Mouse (Mus musculus): Measurements from ENCODE around the gene Srebf1. TPM values are rescaled to one million over a fixed set of nuclear protein-coding genes. Genes with fewer than 3 reads are reported as not detected.

The Srebf1 gene
- polyA plus RNA-seq, 1 experiment: 56.7 TPM

- no peak overlapping the region for H3K4me3 ChIP-seq (ENCODE audit: insufficient read depth, low read length)
- no peak for TF ChIP-seq POLR2A (IDR thresholded peaks at IDR 0.05; ENCODE audit: extremely low read depth, insufficient read depth, low read length)
- no peak for TF ChIP-seq CTCF (IDR thresholded peaks at IDR 0.05; ENCODE audit: extremely low read depth, insufficient read depth, low read length)
- no peak overlapping the region for H3K27ac ChIP-seq (ENCODE audit: insufficient read depth, low read length)
- peaks cover 4% of the 10 kb centered on the region for H3K4me1 ChIP-seq (ENCODE audit: control insufficient read depth, insufficient read depth, low read length)
These were observed 22.2 kb upstream of the Srebf1 start for GRCm38 (mm10) chr11:60244503-60245143.

DNA sequence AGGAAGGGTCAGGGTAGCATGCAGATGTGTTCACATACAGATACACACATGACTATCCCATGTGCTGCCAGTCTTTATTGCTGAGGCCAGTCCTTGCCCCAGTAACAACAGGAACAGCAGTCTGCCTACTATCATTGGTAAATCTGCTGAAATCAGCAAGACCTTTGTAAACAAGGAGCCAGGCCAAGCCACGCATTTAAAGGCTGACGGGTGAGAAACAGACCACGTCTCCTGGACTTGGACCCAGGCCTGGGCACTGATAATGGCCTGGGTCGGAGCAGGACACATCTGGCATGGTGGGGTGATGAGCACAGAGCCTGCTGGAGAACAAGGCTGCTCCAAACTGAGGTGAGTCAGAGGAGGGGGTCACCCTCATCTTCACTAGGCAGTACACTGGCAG, 18.1 kb upstream of the Srebf1 start:
- no peaks in the 10 kb centered on the region for H3K4me1 ChIP-seq (ENCODE audit: control insufficient read depth, insufficient read depth, low read length)
- no peak overlapping the region for H3K27ac ChIP-seq (ENCODE audit: insufficient read depth, low read length)
- TF ChIP-seq POLR2A (IDR thresholded peaks at IDR 0.05; ENCODE audit: extremely low read depth, insufficient read depth, low read length): no peak
- H3K4me3 ChIP-seq (ENCODE audit: insufficient read depth, low read length): no peak overlapping the region

GRCm38 (mm10) chr11:60235351-60235750, 13.0 kb upstream of the Srebf1 start:
- H3K4me1 ChIP-seq (ENCODE audit: control insufficient read depth, insufficient read depth, low read length): peaks cover 4% of the 10 kb centered on the region; the same call in 1 of the 2 replicates
- no peak overlapping the region for H3K4me3 ChIP-seq (ENCODE audit: insufficient read depth, low read length)
- no peak for TF ChIP-seq CTCF (IDR thresholded peaks at IDR 0.05; ENCODE audit: extremely low read depth, insufficient read depth, low read length)
- no peak for TF ChIP-seq POLR2A (IDR thresholded peaks at IDR 0.05; ENCODE audit: extremely low read depth, insufficient read depth, low read length)
- no peak overlapping the region for H3K27ac ChIP-seq (ENCODE audit: insufficient read depth, low read length)

- peaks cover 4% of the 10 kb centered on the region; the same call in 1 of the 2 replicates for H3K4me1 ChIP-seq (ENCODE audit: control insufficient read depth, insufficient read depth, low read length)
- H3K4me3 ChIP-seq (ENCODE audit: insufficient read depth, low read length): no peak overlapping the region
- H3K27ac ChIP-seq (ENCODE audit: insufficient read depth, low read length): no peak overlapping the region
- TF ChIP-seq POLR2A (IDR thresholded peaks at IDR 0.05; ENCODE audit: extremely low read depth, insufficient read depth, low read length): no peak
These were observed 10.9 kb upstream of the Srebf1 start for GRCm38 (mm10) chr11:60233235-60233634.

- TF ChIP-seq POLR2A (IDR thresholded peaks at IDR 0.05; ENCODE audit: extremely low read depth, insufficient read depth, low read length): no peak
- TF ChIP-seq CTCF (IDR thresholded peaks at IDR 0.05; ENCODE audit: extremely low read depth, insufficient read depth, low read length): no peak
- no peak overlapping the region for H3K27ac ChIP-seq (ENCODE audit: insufficient read depth, low read length)
- peaks cover 4% of the 10 kb centered on the region; the same call in 1 of the 2 replicates for H3K4me1 ChIP-seq (ENCODE audit: control insufficient read depth, insufficient read depth, low read length)
- H3K4me3 ChIP-seq (ENCODE audit: insufficient read depth, low read length): no peak overlapping the region
These were observed 10.2 kb upstream of the Srebf1 start for GRCm38 (mm10) chr11:60232441-60233058.

- Histone ChIP-seq H3K4me1 (ENCODE audit: control insufficient read depth, insufficient read depth, low read length) (peaks cover 4% of the 10 kb centered on the region; the same call in 1 of the 2 replicates), H3K27ac (ENCODE audit: insufficient read depth, low read length) (no peak overlapping the region), H3K4me3 (ENCODE audit: insufficient read depth, low read length) (no peak overlapping the region)
- no peak for TF ChIP-seq CTCF (IDR thresholded peaks at IDR 0.05; ENCODE audit: extremely low read depth, insufficient read depth, low read length)
- TF ChIP-seq POLR2A (IDR thresholded peaks at IDR 0.05; ENCODE audit: extremely low read depth, insufficient read depth, low read length): no peak
These were observed 9.6 kb upstream of the Srebf1 start for GRCm38 (mm10) chr11:60231951-60232350.

- Histone ChIP-seq H3K4me3 (ENCODE audit: insufficient read depth, low read length) (no peak overlapping the region), H3K27ac (ENCODE audit: insufficient read depth, low read length) (no peak overlapping the region), H3K4me1 (ENCODE audit: control insufficient read depth, insufficient read depth, low read length) (peaks cover 4% of the 10 kb centered on the region; the same call in 1 of the 2 replicates)
- TF ChIP-seq CTCF (IDR thresholded peaks at IDR 0.05; ENCODE audit: extremely low read depth, insufficient read depth, low read length) (no peak), POLR2A (IDR thresholded peaks at IDR 0.05; ENCODE audit: extremely low read depth, insufficient read depth, low read length) (no peak)
These were observed 8.9 kb upstream of the Srebf1 start for GRCm38 (mm10) chr11:60231326-60231725.

- Histone ChIP-seq H3K27ac (ENCODE audit: insufficient read depth, low read length) (no peak overlapping the region), H3K4me1 (ENCODE audit: control insufficient read depth, insufficient read depth, low read length) (peaks cover 4% of the 10 kb centered on the region; the same call in 1 of the 2 replicates), H3K4me3 (ENCODE audit: insufficient read depth, low read length) (no peak overlapping the region)
- TF ChIP-seq POLR2A (IDR thresholded peaks at IDR 0.05; ENCODE audit: extremely low read depth, insufficient read depth, low read length) (no peak), CTCF (IDR thresholded peaks at IDR 0.05; ENCODE audit: extremely low read depth, insufficient read depth, low read length) (no peak)
These were observed 8.1 kb upstream of the Srebf1 start for GRCm38 (mm10) chr11:60230512-60230911.

- H3K27ac ChIP-seq (ENCODE audit: insufficient read depth, low read length): no peak overlapping the region
- no peak overlapping the region for H3K4me3 ChIP-seq (ENCODE audit: insufficient read depth, low read length)
- TF ChIP-seq POLR2A (IDR thresholded peaks at IDR 0.05; ENCODE audit: extremely low read depth, insufficient read depth, low read length) (no peak), CTCF (IDR thresholded peaks at IDR 0.05; ENCODE audit: extremely low read depth, insufficient read depth, low read length) (no peak)
- H3K4me1 ChIP-seq (ENCODE audit: control insufficient read depth, insufficient read depth, low read length): peaks cover 4% of the 10 kb centered on the region; the same call in 1 of the 2 replicates
These were observed 7.4 kb upstream of the Srebf1 start for GRCm38 (mm10) chr11:60229821-60230220.

DNA sequence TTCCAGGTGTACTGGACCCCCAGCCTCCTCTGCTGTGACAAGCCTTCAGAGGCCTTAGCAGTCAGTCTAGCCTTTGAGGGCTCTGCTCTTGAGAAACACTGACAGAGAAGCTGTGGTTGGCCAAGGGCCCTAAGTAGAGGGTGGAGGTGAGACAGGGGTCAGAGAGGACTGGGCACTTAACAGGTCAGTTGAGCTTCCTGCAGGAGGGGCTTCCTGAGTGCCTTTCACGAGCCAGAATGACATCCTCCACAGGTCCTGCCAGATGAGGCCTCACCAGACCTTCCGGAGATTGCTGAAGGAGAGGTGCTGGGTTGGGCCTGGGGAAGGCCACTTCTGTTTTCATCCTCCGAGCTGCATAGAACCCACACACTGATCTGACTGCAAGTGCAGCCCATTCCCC, 6.1 kb upstream of the Srebf1 start:
- Histone ChIP-seq H3K27ac (ENCODE audit: insufficient read depth, low read length) (no peak overlapping the region), H3K4me3 (ENCODE audit: insufficient read depth, low read length) (no peak overlapping the region), H3K4me1 (ENCODE audit: control insufficient read depth, insufficient read depth, low read length) (peaks cover under 1% of the 10 kb centered on the region; the same call in 1 of the 2 replicates)
- no peak for TF ChIP-seq POLR2A (IDR thresholded peaks at IDR 0.05; ENCODE audit: extremely low read depth, insufficient read depth, low read length)
- no peak for TF ChIP-seq CTCF (IDR thresholded peaks at IDR 0.05; ENCODE audit: extremely low read depth, insufficient read depth, low read length)

Measured in cortical plate, adult 2 months (tissue).